Mouse (Mus musculus) midbrain, embryonic 12.5 days (tissue): ENCODE measurements around the gene Il1a. TPM values are rescaled to one million over a fixed set of nuclear protein-coding genes. Genes with fewer than 3 reads are reported as not detected.

Experiments
- ATAC-seq: fragments of 200-750 bp; cut with Nextera tagmentation; 2 replicates; pipeline ENCODE4 v1.8.0; 2017; ENCODE audit warnings: low read depth, moderate TSS enrichment, moderate library complexity; ENCODE audit not compliant: low FRiP score
- H3K27ac ChIP-seq: fragments of 300-500 bp; sonication (generic); replicated peaks from 2 replicates; pipeline ENCODE4 v1.5.1; 2016; ENCODE audit warnings: mild to moderate bottlenecking
- H3K27me3 ChIP-seq: fragments of 300-500 bp; sonication (generic); 2 replicates; pipeline ENCODE4 v1.6.1; 2016; ENCODE audit warnings: mild to moderate bottlenecking
- H3K36me3 ChIP-seq: fragments of 300-500 bp; sonication (generic); 2 replicates; pipeline ENCODE4 v1.6.1; 2016
- H3K4me1 ChIP-seq: fragments of 300-500 bp; sonication (generic); 2 replicates; pipeline ENCODE4 v1.6.1; 2016
- H3K4me2 ChIP-seq: fragments of 300-500 bp; sonication (generic); replicated peaks from 2 replicates; pipeline ENCODE4 v1.6.1; 2016; ENCODE audit warnings: mild to moderate bottlenecking, moderate library complexity
- H3K4me3 ChIP-seq: fragments of 300-500 bp; sonication (generic); 2 replicates; pipeline ENCODE4 v1.5.1; 2016; ENCODE audit warnings: mild to moderate bottlenecking
- H3K9ac ChIP-seq: fragments of 300-500 bp; sonication (generic); replicated peaks from 2 replicates; pipeline ENCODE4 v1.6.1; 2016; ENCODE audit warnings: mild to moderate bottlenecking, moderate library complexity
- H3K9me3 ChIP-seq: fragments of 300-500 bp; sonication (generic); 2 replicates; pipeline ENCODE4 v1.6.1; 2016; ENCODE audit warnings: mild to moderate bottlenecking
- WGBS: fragments of 180-500 bp; shearing (Covaris S2); methylation state at CpG from one replicate; pipeline ENCODE4 v1.1.7; 2016; 5-methylcytosine and 5-hydroxymethylcytosine counted together
- polyA plus RNA-seq: library from polyadenylated mRNA; unstranded; fragments of >200 nt; fragmentation: Nextera tagmentation; extraction: Ambion mirVana; gene quantifications from 2 replicates; pipeline ENCODE4 v1.2.1, GENCODE M21; 2016

Il1a gene
- polyA plus RNA-seq, 1 experiment from 2014 or later = not detected

DNA sequence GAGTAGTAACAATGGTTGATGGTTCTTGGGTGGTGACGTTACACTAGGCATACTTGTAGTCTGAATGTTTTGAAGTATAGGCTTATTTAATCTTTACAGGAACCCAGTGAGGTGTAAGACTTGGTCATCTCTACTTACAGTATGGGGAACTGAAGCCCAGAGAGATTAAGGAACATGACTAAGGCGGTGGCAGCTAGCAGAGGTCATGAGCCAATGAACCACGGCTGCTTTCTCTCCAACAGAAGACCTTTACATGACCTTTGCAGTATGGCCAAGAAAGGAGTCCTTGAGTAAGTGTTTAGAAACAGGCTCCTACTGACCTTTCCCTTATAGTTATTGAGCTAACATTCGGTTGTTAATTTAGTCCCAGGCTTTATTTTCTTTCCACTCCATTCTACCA is 3.8 kb downstream of the Il1a start:
- no peaks in the 10 kb centered on the region for H3K4me1 ChIP-seq
- no peak overlapping the region for H3K27ac ChIP-seq
- no peaks in the 10 kb centered on the region for H3K36me3 ChIP-seq
- no peak for ATAC-seq
- H3K4me2 ChIP-seq = no peak overlapping the region
- H3K4me3 ChIP-seq = no peak overlapping the region
- no peak overlapping the region for H3K9ac ChIP-seq
- H3K9me3 ChIP-seq = no peaks in the 10 kb centered on the region
- 81% methylated on average over 4 of the region's 4 CpGs for WGBS
- H3K27me3 ChIP-seq = no peaks in the 10 kb centered on the region

DNA sequence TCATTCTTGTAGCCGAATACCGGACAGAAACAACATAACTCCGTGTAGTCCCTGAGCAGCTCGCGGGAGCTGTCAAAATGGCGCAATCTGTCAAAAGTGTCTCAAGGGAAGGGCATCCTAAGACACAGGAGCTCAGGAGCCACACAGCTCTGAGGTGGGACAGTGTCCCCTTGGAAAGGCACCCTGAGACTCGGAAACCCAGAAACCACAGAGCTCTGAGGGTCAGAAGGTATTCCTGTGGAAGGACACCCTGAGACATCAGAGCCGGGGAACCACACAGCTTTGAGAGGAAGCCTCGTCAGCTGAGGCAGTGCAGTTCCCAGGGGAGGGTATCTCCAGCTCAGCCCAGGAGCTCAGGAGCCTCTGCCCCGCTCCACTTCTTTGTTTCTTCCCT is 12.2 kb downstream of the Il1a start:
- peak overlapping the region; percentile 79 for H3K4me2 ChIP-seq
- 3% methylated on average over 10 of the region's 10 CpGs for WGBS
- no peaks in the 10 kb centered on the region for H3K27me3 ChIP-seq
- no peaks in the 10 kb centered on the region for H3K9me3 ChIP-seq
- H3K4me1 ChIP-seq = peaks cover 21% of the 10 kb centered on the region
- peak overlapping the region; percentile 72 for H3K9ac ChIP-seq
- peak overlapping the region; percentile 85 for H3K4me3 ChIP-seq
- peaks cover 9% of the 10 kb centered on the region; the same call in 1 of the 2 replicates for H3K36me3 ChIP-seq
- ATAC-seq = peak; percentile 67
- H3K27ac ChIP-seq = peak overlapping the region; percentile 93

DNA sequence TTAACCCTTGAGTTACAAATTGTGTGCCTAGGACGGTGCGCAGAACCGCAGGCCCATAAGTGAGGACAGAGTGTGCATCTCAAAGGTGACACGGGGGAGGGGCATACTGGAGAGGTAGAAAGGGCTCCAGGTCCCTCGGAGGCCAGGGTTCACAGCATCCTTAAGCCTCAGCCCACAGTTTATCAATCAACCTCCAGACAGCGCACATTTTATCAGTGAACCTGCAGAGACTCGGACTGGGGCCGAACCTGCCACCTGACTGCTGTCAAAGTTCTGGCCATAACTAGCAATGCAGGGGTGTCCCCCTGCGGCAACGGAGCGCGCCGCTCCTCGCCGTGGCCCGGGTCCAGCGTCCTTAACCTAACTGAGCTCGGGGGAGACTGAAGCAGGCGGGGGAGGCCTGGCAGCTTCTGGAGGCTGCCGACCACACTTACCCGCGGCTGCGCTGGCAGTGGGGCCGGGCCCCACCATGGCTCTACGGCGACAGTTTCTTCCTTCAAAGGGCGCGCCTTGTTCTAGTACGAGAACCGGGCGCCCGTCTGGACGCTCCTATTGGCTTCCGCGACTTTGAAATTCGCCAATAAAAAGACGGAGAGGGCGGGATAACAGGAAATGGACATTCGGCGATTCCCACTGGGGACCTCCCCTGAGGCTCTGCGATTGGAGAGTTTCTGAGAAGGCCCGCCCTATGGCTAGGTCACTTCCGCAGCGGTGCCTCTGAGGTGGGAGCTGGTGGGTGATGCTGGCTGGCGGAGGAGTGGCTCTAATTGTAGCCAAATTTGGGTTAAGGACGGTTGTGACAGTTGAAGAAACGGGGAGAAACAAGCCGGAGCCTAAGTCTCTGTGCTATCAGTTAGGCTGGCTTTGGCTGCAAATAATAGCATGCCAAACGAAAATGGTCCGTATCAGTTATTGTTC is 12.8 kb downstream of the Il1a start, which contains the start of gene Ckap2l:
Gene Ckap2l, minus strand, starts transcription at position 542 of the 918 bp plus-strand sequence.
- peak; percentile 100 for ATAC-seq
- H3K4me1 ChIP-seq = peaks cover 21% of the 10 kb centered on the region
- H3K27me3 ChIP-seq = no peaks in the 10 kb centered on the region
- peak within 1 kb of the TSS; percentile 79 for H3K4me2 ChIP-seq
- no peaks in the 10 kb centered on the region for H3K9me3 ChIP-seq
- H3K36me3 ChIP-seq = peaks cover 9% of the 10 kb centered on the region; the same call in 1 of the 2 replicates
- H3K9ac ChIP-seq = peak within 1 kb of the TSS; percentile 73
- under 1% methylated on average over 50 of the region's 50 CpGs for WGBS
- peak within 1 kb of the TSS; percentile 93 for H3K27ac ChIP-seq
- H3K4me3 ChIP-seq = peak within 1 kb of the TSS; percentile 85

DNA sequence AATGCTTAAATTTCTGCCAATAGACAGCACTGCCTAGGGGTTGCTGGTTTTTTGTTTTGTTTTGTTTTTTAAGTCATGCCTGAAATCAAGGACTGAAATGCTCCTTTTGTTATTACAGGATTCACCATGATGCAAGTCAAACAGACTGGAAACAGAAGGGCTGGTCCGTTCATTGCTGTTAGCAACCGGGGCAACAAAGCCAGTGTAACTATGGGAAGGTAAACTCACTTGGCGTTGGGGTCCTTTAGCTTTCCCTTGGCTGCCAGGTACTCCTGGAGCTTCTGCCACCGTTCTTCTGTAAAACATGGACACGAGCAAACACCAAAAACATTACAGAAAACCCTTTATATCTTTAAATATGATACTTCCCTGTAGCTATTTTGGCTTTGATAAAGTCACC is 13.7 kb downstream of the Il1a start:
- H3K9me3 ChIP-seq = no peaks in the 10 kb centered on the region
- peak overlapping the region; percentile 73 for H3K9ac ChIP-seq
- ATAC-seq = no peak
- no peak overlapping the region for H3K27ac ChIP-seq
- H3K36me3 ChIP-seq = peaks cover 12% of the 10 kb centered on the region
- peak overlapping the region; percentile 62 for H3K4me2 ChIP-seq
- WGBS = 69% methylated on average over 5 of the region's 5 CpGs
- peak overlapping the region; percentile 85 for H3K4me3 ChIP-seq
- H3K27me3 ChIP-seq = no peaks in the 10 kb centered on the region
- H3K4me1 ChIP-seq = peaks cover 21% of the 10 kb centered on the region

DNA sequence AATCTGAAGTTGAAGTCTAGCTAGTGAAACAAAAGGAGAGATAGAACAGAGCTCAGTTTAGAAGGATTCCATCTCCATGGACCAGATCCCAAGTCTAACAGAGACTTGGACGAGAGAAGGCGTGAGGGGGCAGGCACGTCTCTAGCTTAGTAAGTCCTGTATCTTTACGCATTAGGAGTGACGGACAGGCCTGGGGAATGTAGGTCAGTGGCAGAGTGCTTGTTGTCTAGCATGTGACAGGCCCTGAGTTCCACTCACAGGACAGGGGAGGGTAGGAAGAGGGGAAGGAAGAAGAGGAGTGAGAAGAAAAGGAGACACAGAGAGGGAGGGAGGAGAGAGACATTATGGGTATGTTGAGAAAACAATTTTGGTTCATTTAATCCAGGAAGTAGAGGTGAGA is 14.7 kb downstream of the Il1a start:
- no peak for ATAC-seq
- H3K27me3 ChIP-seq = no peaks in the 10 kb centered on the region
- peaks cover 21% of the 10 kb centered on the region for H3K4me1 ChIP-seq
- H3K27ac ChIP-seq = no peak overlapping the region
- H3K36me3 ChIP-seq = peaks cover 18% of the 10 kb centered on the region
- H3K9ac ChIP-seq = no peak overlapping the region; the same call in 1 of the 2 replicates
- WGBS = 95% methylated on average over 5 of the region's 5 CpGs
- no peak overlapping the region for H3K4me3 ChIP-seq
- H3K9me3 ChIP-seq = no peaks in the 10 kb centered on the region
- H3K4me2 ChIP-seq = no peak overlapping the region

DNA sequence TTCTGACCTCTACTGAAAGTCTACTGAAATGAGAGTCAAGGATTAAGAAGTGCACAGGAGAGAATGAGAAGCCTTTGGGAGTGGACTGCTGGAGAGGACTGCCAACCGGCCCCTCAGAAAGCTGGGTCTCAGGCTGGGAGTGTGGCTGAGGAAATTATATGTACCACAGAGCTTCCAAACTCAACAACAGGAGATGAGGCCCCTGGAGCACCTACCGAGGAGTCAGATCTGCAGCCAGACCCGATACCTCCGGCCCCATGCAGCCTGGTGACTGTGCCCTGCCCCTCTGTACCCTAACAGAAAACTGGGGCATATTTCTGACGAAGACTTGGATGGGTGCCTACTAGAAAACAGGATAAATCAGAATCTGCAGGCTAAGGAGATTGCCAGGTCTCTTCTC is 35.9 kb downstream of the Il1a start:
- Histone ChIP-seq H3K27ac (no peak overlapping the region), H3K9me3 (no peaks in the 10 kb centered on the region), H3K4me3 (no peak overlapping the region), H3K4me1 (no peaks in the 10 kb centered on the region), H3K36me3 (peaks cover 70% of the 10 kb centered on the region), H3K9ac (no peak overlapping the region), H3K4me2 (no peak overlapping the region), H3K27me3 (no peaks in the 10 kb centered on the region)
- 97% methylated on average over 5 of the region's 5 CpGs for WGBS
- no peak for ATAC-seq

DNA sequence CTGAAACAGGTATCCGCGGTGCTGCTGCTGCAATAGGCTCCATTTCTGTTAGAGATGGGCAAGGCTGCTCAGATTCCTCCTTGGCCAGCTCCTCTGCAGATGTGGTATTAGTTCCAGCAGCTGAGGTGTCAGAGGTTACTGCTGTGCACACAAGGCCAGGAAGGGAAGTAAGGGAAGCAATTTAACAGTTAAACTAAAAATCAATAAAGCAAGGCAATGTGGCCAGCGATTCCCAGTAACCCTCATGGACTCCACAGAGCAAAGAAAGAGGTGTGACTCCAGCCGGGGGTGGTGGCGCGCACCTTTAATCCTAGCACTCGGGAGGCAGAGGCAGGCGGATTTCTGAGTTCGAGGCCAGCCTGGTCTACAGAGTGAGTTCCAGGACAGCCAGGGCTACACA is 39.2 kb downstream of the Il1a start:
- WGBS = 87% methylated on average over 9 of the region's 9 CpGs
- no peaks in the 10 kb centered on the region for H3K4me1 ChIP-seq
- no peak overlapping the region for H3K4me2 ChIP-seq
- no peak overlapping the region for H3K9ac ChIP-seq
- no peak overlapping the region for H3K27ac ChIP-seq
- ATAC-seq = no peak
- H3K27me3 ChIP-seq = no peaks in the 10 kb centered on the region
- peaks cover 82% of the 10 kb centered on the region for H3K36me3 ChIP-seq
- H3K9me3 ChIP-seq = 0 out of 2 replicates have a peak, but pooled peaks cover 5% of the 10 kb centered on the region
- no peak overlapping the region for H3K4me3 ChIP-seq

DNA sequence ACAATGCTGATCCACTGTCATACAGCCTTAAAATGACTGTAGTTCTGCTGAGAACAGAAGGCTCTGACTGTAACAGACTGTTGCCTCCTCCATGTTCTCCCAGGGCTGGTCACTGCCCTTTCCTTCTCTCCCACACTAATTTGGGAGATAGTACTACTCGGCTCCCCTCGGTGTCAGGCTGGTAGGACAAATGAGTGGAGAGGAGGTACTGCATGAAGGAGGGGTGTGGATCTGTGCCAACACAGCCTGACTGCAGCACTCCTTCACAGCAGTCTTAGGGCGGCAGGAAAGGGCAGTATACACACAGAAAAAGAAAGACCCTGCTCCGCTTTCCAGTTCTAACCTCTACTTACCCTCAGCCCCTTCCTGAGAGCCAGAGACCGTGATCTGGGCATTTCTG is 39.8 kb downstream of the Il1a start:
- H3K4me2 ChIP-seq = no peak overlapping the region
- WGBS = 96% methylated on average over 5 of the region's 5 CpGs
- no peak for ATAC-seq
- peaks cover 77% of the 10 kb centered on the region for H3K36me3 ChIP-seq
- no peak overlapping the region for H3K4me3 ChIP-seq
- H3K9me3 ChIP-seq = 0 out of 2 replicates have a peak, but pooled peaks cover 5% of the 10 kb centered on the region
- H3K4me1 ChIP-seq = no peaks in the 10 kb centered on the region
- H3K9ac ChIP-seq = no peak overlapping the region
- H3K27ac ChIP-seq = no peak overlapping the region
- no peaks in the 10 kb centered on the region for H3K27me3 ChIP-seq

DNA sequence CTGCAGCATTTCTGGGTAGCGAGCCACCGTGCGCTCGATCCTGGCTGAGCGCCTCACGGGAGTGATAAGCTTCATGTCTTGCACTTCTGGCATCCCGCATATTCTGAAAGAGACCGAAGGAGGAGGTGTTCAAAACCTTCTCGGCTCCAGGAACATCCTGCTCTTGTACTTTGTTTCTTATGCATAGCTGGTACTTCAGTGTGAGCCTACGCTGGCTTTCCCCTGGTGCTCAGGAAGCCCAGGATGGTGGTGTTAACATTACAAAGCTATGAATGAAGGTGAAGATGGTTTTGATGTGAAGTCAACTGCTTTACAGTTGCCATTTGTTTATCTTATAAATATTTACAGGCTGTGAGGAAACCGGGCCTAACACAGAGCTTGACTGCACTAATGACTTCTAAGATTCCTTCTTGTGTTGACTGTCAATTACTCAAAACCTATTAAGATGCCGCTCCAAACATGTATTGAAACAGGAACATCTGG is 40.6 kb downstream of the Il1a start:
- Histone ChIP-seq H3K27ac (no peak overlapping the region), H3K27me3 (no peaks in the 10 kb centered on the region)

DNA sequence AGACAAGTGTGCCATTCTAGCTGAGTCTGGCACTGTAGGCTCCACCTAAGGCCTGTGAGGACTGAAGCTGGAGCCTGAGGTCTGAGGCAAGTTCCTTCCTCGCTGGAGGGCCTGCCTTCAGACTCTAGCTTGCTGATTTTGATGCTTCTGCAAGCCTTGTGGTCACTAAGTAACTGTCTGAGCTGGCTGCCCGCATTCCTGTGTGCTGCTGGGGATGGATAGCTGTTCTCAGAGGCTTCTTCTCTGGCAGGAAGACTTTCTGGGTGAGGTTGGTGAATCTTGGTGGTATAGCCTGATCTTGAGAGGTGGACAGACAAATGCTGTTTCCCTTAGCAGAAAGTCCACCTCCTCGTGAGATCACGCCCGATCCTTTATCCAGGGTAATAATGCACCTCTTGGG is 42.0 kb downstream of the Il1a start:
- 96% methylated on average over 5 of the region's 5 CpGs for WGBS
- H3K36me3 ChIP-seq = peaks cover 59% of the 10 kb centered on the region
- H3K27me3 ChIP-seq = no peaks in the 10 kb centered on the region
- 0 out of 2 replicates have a peak, but pooled peaks cover 5% of the 10 kb centered on the region for H3K9me3 ChIP-seq
- no peak overlapping the region for H3K27ac ChIP-seq
- no peak overlapping the region for H3K9ac ChIP-seq
- no peak overlapping the region for H3K4me3 ChIP-seq
- H3K4me1 ChIP-seq = no peaks in the 10 kb centered on the region
- H3K4me2 ChIP-seq = no peak overlapping the region
- no peak for ATAC-seq

More for the DNA sequence above, 40.6 kb downstream of the Il1a start:
- Histone ChIP-seq H3K9me3 (0 out of 2 replicates have a peak, but pooled peaks cover 5% of the 10 kb centered on the region), H3K4me2 (no peak overlapping the region), H3K9ac (no peak overlapping the region), H3K36me3 (peaks cover 72% of the 10 kb centered on the region), H3K4me1 (no peaks in the 10 kb centered on the region), H3K4me3 (no peak overlapping the region)
- ATAC-seq = no peak
- WGBS = 98% methylated on average over 12 of the region's 12 CpGs

DNA sequence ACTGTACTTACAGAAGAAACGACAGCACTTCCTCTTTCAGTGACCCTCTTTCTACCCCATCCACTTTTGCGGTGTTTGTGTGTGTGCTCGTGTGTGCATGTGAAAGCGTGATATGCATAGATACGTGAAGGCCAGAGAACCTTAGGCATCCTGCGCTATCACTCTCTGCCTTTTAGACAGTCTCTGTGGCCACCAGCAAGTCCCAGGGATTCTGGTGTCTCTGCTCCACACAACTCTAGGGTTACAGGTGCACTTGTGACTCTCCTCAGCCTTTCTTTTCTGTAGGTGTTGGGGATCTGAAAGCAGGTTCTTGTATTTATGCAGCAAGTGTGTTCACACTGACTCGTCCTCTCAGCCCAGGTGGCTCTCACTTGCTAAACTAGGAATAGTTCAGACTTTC is 44.5 kb downstream of the Il1a start:
- Histone ChIP-seq H3K27me3 (no peaks in the 10 kb centered on the region), H3K27ac (no peak overlapping the region), H3K9me3 (0 out of 2 replicates have a peak, but pooled peaks cover 5% of the 10 kb centered on the region), H3K4me3 (no peak overlapping the region), H3K4me1 (no peaks in the 10 kb centered on the region), H3K36me3 (peaks cover 41% of the 10 kb centered on the region), H3K4me2 (no peak overlapping the region), H3K9ac (no peak overlapping the region)
- ATAC-seq = no peak
- 90% methylated on average over 7 of the region's 7 CpGs for WGBS

DNA sequence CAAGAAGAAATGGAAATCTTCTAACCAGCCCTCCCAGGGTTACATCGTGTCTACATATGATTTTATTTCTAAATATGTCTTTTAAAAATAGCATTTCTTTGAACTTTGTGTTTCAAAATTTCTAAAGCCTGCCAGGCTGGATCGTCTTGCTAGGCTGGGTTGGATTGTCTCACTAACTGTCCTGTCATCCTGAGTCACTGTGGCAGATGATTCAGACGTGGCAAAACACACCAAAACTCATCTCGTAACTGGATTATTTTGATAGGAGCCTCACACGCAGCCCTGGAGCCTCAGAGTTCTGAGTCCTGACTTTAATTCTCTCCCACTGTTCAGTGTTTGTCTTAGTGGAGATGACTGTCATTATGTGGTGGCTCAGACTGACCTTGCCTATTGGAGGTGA is 46.7 kb downstream of the Il1a start:
- WGBS = 79% methylated on average over 5 of the region's 5 CpGs

More for the DNA sequence above, 46.7 kb downstream of the Il1a start:
- Histone ChIP-seq H3K4me3 (no peak overlapping the region), H3K9me3 (0 out of 2 replicates have a peak, but pooled peaks cover 5% of the 10 kb centered on the region), H3K4me1 (no peaks in the 10 kb centered on the region), H3K36me3 (peaks cover 18% of the 10 kb centered on the region), H3K4me2 (no peak overlapping the region), H3K27ac (no peak overlapping the region), H3K27me3 (no peaks in the 10 kb centered on the region), H3K9ac (no peak overlapping the region)
- no peak for ATAC-seq
